Mouse (Mus musculus) erythroblast, embryonic 14.5 days (primary cell): ENCODE data around the gene Kif1b. TPM values are rescaled to one million over a fixed set of nuclear protein-coding genes. Genes with fewer than 3 reads are reported as not detected.
"Not testable (repeated sequence)": the region's sequence is repeated elsewhere in the genome, so short reads cannot be mapped to it uniquely, and the experiment has no call there.

Source experiments
- H3K27me3 ChIP-seq: 2 replicates; pipeline ENCODE4 v1.6.1; 2012; ENCODE audit warnings: inconsistent platforms; ENCODE audit not compliant: control insufficient read depth
- H3K36me3 ChIP-seq: 2 replicates; pipeline ENCODE4 v1.6.1; 2012; ENCODE audit warnings: mild to moderate bottlenecking, inconsistent platforms; ENCODE audit not compliant: control insufficient read depth
- H3K4me1 ChIP-seq: 2 replicates; pipeline ENCODE4 v1.6.1; 2012; ENCODE audit warnings: inconsistent platforms; ENCODE audit not compliant: control insufficient read depth
- H3K4me3 ChIP-seq: replicated peaks from 2 replicates; pipeline ENCODE3; 2012; ENCODE audit warnings: moderate library complexity, mild to moderate bottlenecking, inconsistent platforms
- H3K9me3 ChIP-seq: 2 replicates; pipeline ENCODE4 v1.6.1; 2012; ENCODE audit warnings: low read length, inconsistent platforms, mixed read lengths; ENCODE audit not compliant: control insufficient read depth
- GATA1 ChIP-seq: IDR thresholded peaks from 2 replicates; pipeline ENCODE4 v1.6.1; 2012; ENCODE audit warnings: low read length, inconsistent platforms, mixed read lengths
- TAL1 ChIP-seq: IDR thresholded peaks from 3 replicates; pipeline ENCODE4 v1.6.1; 2012; ENCODE audit warnings: low read length, inconsistent platforms, mixed read lengths
- polyA plus RNA-seq: library from polyadenylated mRNA; stranded (reverse); fragments of >175 nt; gene quantifications from 2 replicates; pipeline ENCODE4 v1.2.3, GENCODE M21; 2012

Kif1b gene
- polyA plus RNA-seq, 1 experiment: not detected

- Histone ChIP-seq H3K9me3 (no peaks in the 10 kb centered on the region), H3K4me3 (no peak overlapping the region), H3K27me3 (no peaks in the 10 kb centered on the region), H3K36me3 (peaks cover 2% of the 10 kb centered on the region; the same call in 1 of the 2 replicates), H3K4me1 (no peaks in the 10 kb centered on the region; the same call in 1 of the 2 replicates)
- TF ChIP-seq GATA1 (no peak), TAL1 (no peak)
These were observed 130.4 kb downstream of the Kif1b start for GRCm38 (mm10) chr4:149177046-149177445.

- Histone ChIP-seq H3K4me1 (peaks cover 2% of the 10 kb centered on the region), H3K4me3 (no peak overlapping the region), H3K36me3 (no peaks in the 10 kb centered on the region; the same call in 1 of the 2 replicates), H3K9me3 (no peaks in the 10 kb centered on the region), H3K27me3 (no peaks in the 10 kb centered on the region)
- TF ChIP-seq TAL1 (no peak), GATA1 (no peak)
These were observed 130.8 kb downstream of the Kif1b start for GRCm38 (mm10) chr4:149176645-149177044.

GRCm38 (mm10) chr4:149173661-149174060 lies 133.8 kb downstream of the Kif1b start:
- no peak overlapping the region for H3K4me3 ChIP-seq
- H3K4me1 ChIP-seq: peaks cover 19% of the 10 kb centered on the region
- H3K27me3 ChIP-seq: no peaks in the 10 kb centered on the region
- TF ChIP-seq GATA1 (no peak), TAL1 (no peak)
- no peaks in the 10 kb centered on the region for H3K36me3 ChIP-seq
- H3K9me3 ChIP-seq: no peaks in the 10 kb centered on the region

GRCm38 (mm10) chr4:149172666-149173065 lies 134.8 kb downstream of the Kif1b start:
- TF ChIP-seq GATA1 (no peak), TAL1 (no peak)
- Histone ChIP-seq H3K4me1 (peaks cover 26% of the 10 kb centered on the region), H3K36me3 (no peaks in the 10 kb centered on the region), H3K27me3 (no peaks in the 10 kb centered on the region), H3K9me3 (no peaks in the 10 kb centered on the region), H3K4me3 (no peak overlapping the region)

- Histone ChIP-seq H3K4me3 (no peak overlapping the region), H3K27me3 (no peaks in the 10 kb centered on the region), H3K4me1 (peaks cover 31% of the 10 kb centered on the region), H3K9me3 (no peaks in the 10 kb centered on the region), H3K36me3 (no peaks in the 10 kb centered on the region)
- TF ChIP-seq GATA1 (no peak), TAL1 (no peak)
These were observed 135.4 kb downstream of the Kif1b start for GRCm38 (mm10) chr4:149172083-149172482.

- H3K36me3 ChIP-seq: no peaks in the 10 kb centered on the region
- H3K9me3 ChIP-seq: no peaks in the 10 kb centered on the region
- H3K4me3 ChIP-seq: no peak overlapping the region
- H3K4me1 ChIP-seq: peaks cover 36% of the 10 kb centered on the region
- TF ChIP-seq GATA1 (no peak), TAL1 (no peak)
- no peaks in the 10 kb centered on the region for H3K27me3 ChIP-seq
These were observed 135.9 kb downstream of the Kif1b start for GRCm38 (mm10) chr4:149171581-149171981.

GRCm38 (mm10) chr4:149170394-149170931 lies 137.0 kb downstream of the Kif1b start:
- no peaks in the 10 kb centered on the region for H3K9me3 ChIP-seq
- no peaks in the 10 kb centered on the region for H3K27me3 ChIP-seq
- TF ChIP-seq TAL1 (no peak), GATA1 (no peak)
- no peaks in the 10 kb centered on the region for H3K36me3 ChIP-seq
- H3K4me3 ChIP-seq: no peak overlapping the region
- peaks cover 46% of the 10 kb centered on the region for H3K4me1 ChIP-seq

- H3K36me3 ChIP-seq, H3K4me3 ChIP-seq, H3K9me3 ChIP-seq, H3K27me3 ChIP-seq: not testable (repeated sequence)
- peaks cover 51% of the 10 kb centered on the region for H3K4me1 ChIP-seq
These were observed 137.6 kb downstream of the Kif1b start for GRCm38 (mm10) chr4:149169926-149170325.

- no peak for TF ChIP-seq GATA1
- no peak for TF ChIP-seq TAL1
- Histone ChIP-seq H3K9me3 (no peaks in the 10 kb centered on the region), H3K4me1 (peaks cover 55% of the 10 kb centered on the region), H3K36me3 (peaks cover 5% of the 10 kb centered on the region), H3K4me3 (peak overlapping the region; percentile 76), H3K27me3 (no peaks in the 10 kb centered on the region)
These were observed 139.5 kb downstream of the Kif1b start for GRCm38 (mm10) chr4:149168016-149168415.
